In the genomic region with DNA sequence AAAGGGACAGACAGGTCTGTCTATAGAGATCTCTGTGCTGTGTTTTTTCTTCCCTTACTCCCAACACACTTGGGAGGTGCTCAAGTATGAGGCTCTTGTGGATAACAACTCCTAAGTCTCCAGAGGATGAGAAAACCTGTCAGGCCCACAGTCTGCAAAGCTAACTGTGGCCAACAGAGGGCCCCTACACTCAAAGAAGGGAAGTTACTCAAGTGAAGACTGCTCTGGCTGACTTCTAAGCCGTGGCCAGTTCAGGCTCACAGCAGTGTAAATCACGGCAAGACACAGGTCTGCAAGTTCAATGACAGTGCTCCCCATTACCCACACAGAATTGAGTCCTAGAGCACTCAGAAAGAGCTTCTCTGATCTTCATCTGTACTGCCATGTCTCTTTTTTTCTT, we compare ENCODE assay signal across 10 mouse cellular contexts. TPM values are rescaled to one million over a fixed set of nuclear protein-coding genes. Genes with fewer than 3 reads are reported as not detected.
DNase-seq lines count a peak whose midpoint lies in the region; ATAC-seq lines count a peak whose summit lies in the region.
"Had no signal": no experiment of that assay in that cellular context is flagged by ENCODE, and none has a peak within 500 bp of the region (broad histone marks: within the 10 kb centered on the region; RNA-seq: fewer than 3 reads in every experiment).

No protein-coding gene starts in this region.

- no peak overlapping the region for H3K4me3 ChIP-seq in hindbrain, embryonic 11.5 days (ENCODE audit: low read depth, low read length)
- H3K4me3 ChIP-seq in hindbrain, embryonic 13.5 days: no peak overlapping the region
- no peak overlapping the region for H3K4me3 ChIP-seq in limb, embryonic 11.5 days (ENCODE audit: low read depth, low read length)
- no peak overlapping the region for H3K4me3 ChIP-seq in forebrain, embryonic 11.5 days (ENCODE audit: low read depth, low read length)
- H3K4me3 ChIP-seq: embryonic facial prominence, embryonic 13.5 days; lung, embryonic 15.5 days had no signal

- no peaks in the 10 kb centered on the region for H3K4me1 ChIP-seq in hindbrain, embryonic 11.5 days (replicated peaks; ENCODE audit: control insufficient read depth, insufficient read depth, low read length)
- H3K4me1 ChIP-seq in hindbrain, embryonic 13.5 days (replicated peaks): no peaks in the 10 kb centered on the region
- no peaks in the 10 kb centered on the region for H3K4me1 ChIP-seq in limb, embryonic 11.5 days (ENCODE audit: control insufficient read depth, insufficient read depth, low read length)
- H3K4me1 ChIP-seq in forebrain, embryonic 11.5 days (replicated peaks; ENCODE audit: control insufficient read depth, insufficient read depth, low read length): no peaks in the 10 kb centered on the region
- H3K4me1 ChIP-seq: embryonic facial prominence, embryonic 13.5 days; lung, embryonic 15.5 days had no signal

- no peaks in the 10 kb centered on the region for H3K36me3 ChIP-seq in hindbrain, embryonic 11.5 days (ENCODE audit: control insufficient read depth, insufficient read depth, low read length)
- peaks cover 26% of the 10 kb centered on the region for H3K36me3 ChIP-seq in hindbrain, embryonic 13.5 days
- no peaks in the 10 kb centered on the region for H3K36me3 ChIP-seq in limb, embryonic 11.5 days (ENCODE audit: control insufficient read depth, insufficient read depth, low read length)
- no peaks in the 10 kb centered on the region for H3K36me3 ChIP-seq in forebrain, embryonic 11.5 days (ENCODE audit: control insufficient read depth, insufficient read depth, low read length)
- H3K36me3 ChIP-seq: lung, embryonic 15.5 days had no signal

- no peaks in the 10 kb centered on the region for H3K27me3 ChIP-seq in hindbrain, embryonic 11.5 days (ENCODE audit: control insufficient read depth, insufficient read depth, low read length)
- H3K27me3 ChIP-seq in hindbrain, embryonic 13.5 days: no peaks in the 10 kb centered on the region
- H3K27me3 ChIP-seq in limb, embryonic 11.5 days (ENCODE audit: control insufficient read depth, insufficient read depth, low read length): no peaks in the 10 kb centered on the region
- H3K27me3 ChIP-seq in forebrain, embryonic 11.5 days (ENCODE audit: control insufficient read depth, insufficient read depth, low read length): no peaks in the 10 kb centered on the region
- H3K27me3 ChIP-seq: embryonic facial prominence, embryonic 13.5 days; lung, embryonic 15.5 days had no signal

- WGBS in hindbrain, embryonic 11.5 days: 32% methylated on average over 2 of the region's 2 CpGs
- WGBS in hindbrain, embryonic 13.5 days: 38% methylated on average over 2 of the region's 2 CpGs
- 27% methylated on average over 2 of the region's 2 CpGs for WGBS in limb, embryonic 11.5 days
- 38% methylated on average over 2 of the region's 2 CpGs for WGBS in forebrain, embryonic 11.5 days

- H3K27ac ChIP-seq in hindbrain, embryonic 11.5 days (ENCODE audit: low read depth, low read length): no peak overlapping the region
- H3K27ac ChIP-seq in hindbrain, embryonic 13.5 days: no peak overlapping the region
- H3K27ac ChIP-seq in limb, embryonic 11.5 days (replicated peaks; ENCODE audit: low read depth, low read length): no peak overlapping the region
- H3K27ac ChIP-seq in forebrain, embryonic 11.5 days (ENCODE audit: low read depth, low read length): no peak overlapping the region
- H3K27ac ChIP-seq: embryonic facial prominence, embryonic 13.5 days; lung, embryonic 15.5 days had no signal

- no peak overlapping the region for H3K4me2 ChIP-seq in hindbrain, embryonic 11.5 days (replicated peaks; ENCODE audit: low read depth, low read length)
- no peak overlapping the region for H3K4me2 ChIP-seq in hindbrain, embryonic 13.5 days
- no peak overlapping the region for H3K4me2 ChIP-seq in limb, embryonic 11.5 days (ENCODE audit: low read depth, severe bottlenecking)
- no peak overlapping the region for H3K4me2 ChIP-seq in forebrain, embryonic 11.5 days (ENCODE audit: low read depth, low read length, severe bottlenecking)
- H3K4me2 ChIP-seq: embryonic facial prominence, embryonic 13.5 days; lung, embryonic 15.5 days had no signal

- H3K9me3 ChIP-seq in hindbrain, embryonic 11.5 days (ENCODE audit: control insufficient read depth, low read length): no peaks in the 10 kb centered on the region
- H3K9me3 ChIP-seq in hindbrain, embryonic 13.5 days: no peaks in the 10 kb centered on the region
- no peaks in the 10 kb centered on the region for H3K9me3 ChIP-seq in limb, embryonic 11.5 days (ENCODE audit: control insufficient read depth, low read length)
- H3K9me3 ChIP-seq in forebrain, embryonic 11.5 days (ENCODE audit: control insufficient read depth, low read length): no peaks in the 10 kb centered on the region
- H3K9me3 ChIP-seq: embryonic facial prominence, embryonic 13.5 days; lung, embryonic 15.5 days had no signal

- DNase-seq in hindbrain, embryonic 11.5 days (ENCODE audit: low spot score): peak; percentile 40
- DNase-seq in thymus, postnatal 14 days: peak; percentile 10
- no peak for DNase-seq in thymus, adult 18-20 months
- peak; percentile 20 for DNase-seq in c-Kit-positive CD71-negative TER-119-negative erythroid progenitor cells, embryonic 14.5 days (ENCODE audit: low read depth)
- DNase-seq in limb, embryonic 11.5 days (ENCODE audit: low spot score): peak; percentile 43
- DNase-seq in forebrain, embryonic 11.5 days (ENCODE audit: low spot score): no peak
- no peak for DNase-seq in frontal cortex, postnatal 10 days (ENCODE audit: low spot score in 2 of 2)

- no peak for ATAC-seq in hindbrain, embryonic 11.5 days (ENCODE audit: low FRiP score)
- ATAC-seq in hindbrain, embryonic 13.5 days (ENCODE audit: low FRiP score): no peak
- no peak for ATAC-seq in limb, embryonic 11.5 days (ENCODE audit: insufficient number of reproducible peaks, low FRiP score, low TSS enrichment, low read depth)
- no peak for ATAC-seq in forebrain, embryonic 11.5 days (replicated peaks; ENCODE audit: low FRiP score)

- no peak overlapping the region for H3K9ac ChIP-seq in hindbrain, embryonic 11.5 days (ENCODE audit: low read depth, low read length)
- H3K9ac ChIP-seq in hindbrain, embryonic 13.5 days: no peak overlapping the region
- H3K9ac ChIP-seq in limb, embryonic 11.5 days (ENCODE audit: low read length): no peak overlapping the region
- no peak overlapping the region for H3K9ac ChIP-seq in forebrain, embryonic 11.5 days (ENCODE audit: low read length)
- H3K9ac ChIP-seq: embryonic facial prominence, embryonic 13.5 days; lung, embryonic 15.5 days had no signal

RNA-seq across cellular contexts. Expression of a gene that starts 48.0 kb away (rescaled TPM):
- 45.1 and 56.9 TPM in 2 replicates for polyA plus RNA-seq in hindbrain, embryonic 11.5 days (2014; fragmentation: Nextera tagmentation; extraction: Ambion mirVana)
- 68.1 and 69.2 TPM in 2 replicates for polyA plus RNA-seq in hindbrain, embryonic 13.5 days (2015; fragmentation: Nextera tagmentation; extraction: Ambion mirVana)
- polyA plus RNA-seq in limb, embryonic 11.5 days (2014; fragmentation: Nextera tagmentation; extraction: Ambion mirVana): 53.8 and 59.8 TPM in 2 replicates
- 48.0 and 52.7 TPM in 2 replicates for polyA plus RNA-seq in forebrain, embryonic 11.5 days (2014; fragmentation: Nextera tagmentation; extraction: Ambion mirVana)

Comparison
In these comparisons a context has a peak if more than half of its experiments do, and no peak if none do; other contexts are left out.
1. DNase-seq: peak in hindbrain, embryonic 11.5 days (single experiment), thymus, postnatal 14 days (single experiment), c-Kit-positive CD71-negative TER-119-negative erythroid progenitor cells, embryonic 14.5 days (single experiment) and limb, embryonic 11.5 days (single experiment); none in thymus, adult 18-20 months (0 of 2), forebrain, embryonic 11.5 days (single experiment) and frontal cortex, postnatal 10 days (0 of 2).